In the genomic region with DNA sequence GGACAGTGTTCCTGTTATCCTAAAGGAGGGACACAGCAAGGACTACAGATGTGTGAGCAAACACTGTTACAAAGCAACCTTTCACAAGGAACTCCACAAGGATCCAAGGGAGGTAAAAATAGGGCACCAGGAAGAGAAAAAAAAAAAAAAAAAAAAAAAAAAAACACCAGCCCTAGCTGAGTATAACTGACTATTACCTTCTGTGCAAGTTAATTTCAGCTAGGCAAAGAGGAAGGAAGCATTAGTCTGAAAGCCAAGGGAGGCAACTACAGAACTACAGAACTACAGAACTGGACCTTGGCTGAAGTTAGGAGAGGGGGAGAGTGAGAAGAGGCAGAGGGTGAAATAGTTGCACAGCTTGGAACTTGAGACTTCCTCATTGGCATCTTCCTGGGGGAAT, we compare ENCODE assay signal across 9 mouse cellular contexts. TPM values are rescaled to one million over a fixed set of nuclear protein-coding genes. Genes with fewer than 3 reads are reported as not detected.
DNase-seq lines count a peak whose midpoint lies in the region; ATAC-seq and TF ChIP-seq lines count a peak whose summit lies in the region.
"Had no signal": no experiment of that assay in that cellular context is flagged by ENCODE, and none has a peak within 500 bp of the region (broad histone marks: within the 10 kb centered on the region; RNA-seq: fewer than 3 reads in every experiment).

No protein-coding gene starts in this region.

- peak overlapping the region; percentile 58; the same call in 1 of the 2 replicates for H3K4me2 ChIP-seq in midbrain, embryonic 13.5 days (replicated peaks)
- no peak overlapping the region for H3K4me2 ChIP-seq in midbrain, embryonic 11.5 days
- peak overlapping the region; percentile 58 for H3K4me2 ChIP-seq in intestine, embryonic 14.5 days (ENCODE audit: low read length)
- H3K4me2 ChIP-seq in stomach, embryonic 15.5 days, result no peak overlapping the region

- DNase-seq in gastrocnemius, adult 2 months, result no peak
- no peak for DNase-seq in gastrocnemius, postnatal 14 days
- no peak for DNase-seq in midbrain, embryonic 11.5 days (ENCODE audit: low spot score, missing footprints)
- DNase-seq in intestine, embryonic 14.5 days (ENCODE audit: low spot score), result no peak
- no peak for DNase-seq in gastrocnemius, postnatal 10 days
- no peak for DNase-seq in layer of hippocampus, postnatal 14 days (ENCODE audit: low spot score in 2 of 2)
- DNase-seq: gastrocnemius, postnatal 25 days had no signal

- no peak overlapping the region for H3K9ac ChIP-seq in midbrain, embryonic 13.5 days (replicated peaks)
- H3K9ac ChIP-seq in midbrain, embryonic 11.5 days (ENCODE audit: low read length), result no peak overlapping the region
- H3K9ac ChIP-seq in intestine, embryonic 14.5 days (ENCODE audit: low read length), result no peak overlapping the region
- H3K9ac ChIP-seq in stomach, embryonic 15.5 days, result no peak overlapping the region

- ATAC-seq in midbrain, embryonic 13.5 days, result no peak
- no peak for ATAC-seq in midbrain, embryonic 11.5 days (ENCODE audit: low FRiP score)
- ATAC-seq in intestine, embryonic 14.5 days (replicated peaks; ENCODE audit: low FRiP score, low TSS enrichment, low read depth), result no peak
- ATAC-seq in stomach, embryonic 15.5 days (ENCODE audit: insufficient read depth, low FRiP score, low read depth), result no peak

- no peaks in the 10 kb centered on the region for H3K36me3 ChIP-seq in midbrain, embryonic 13.5 days
- H3K36me3 ChIP-seq in midbrain, embryonic 11.5 days (ENCODE audit: control insufficient read depth, insufficient read depth, low read length), result no peaks in the 10 kb centered on the region
- no peaks in the 10 kb centered on the region; the same call in 1 of the 2 replicates for H3K36me3 ChIP-seq in intestine, embryonic 14.5 days (ENCODE audit: control insufficient read depth, insufficient read depth, low read length)
- no peaks in the 10 kb centered on the region for H3K36me3 ChIP-seq in stomach, embryonic 15.5 days

- H3K9me3 ChIP-seq in midbrain, embryonic 13.5 days, result no peaks in the 10 kb centered on the region
- H3K9me3 ChIP-seq in midbrain, embryonic 11.5 days (ENCODE audit: control insufficient read depth, low read length), result no peaks in the 10 kb centered on the region
- H3K9me3 ChIP-seq in intestine, embryonic 14.5 days (ENCODE audit: control insufficient read depth, low read length), result no peaks in the 10 kb centered on the region
- H3K9me3 ChIP-seq in stomach, embryonic 15.5 days, result no peaks in the 10 kb centered on the region

- peak overlapping the region; percentile 98 for H3K27ac ChIP-seq in gastrocnemius, adult 2 months
- peak overlapping the region; percentile 96; the same call in 1 of the 2 replicates for H3K27ac ChIP-seq in midbrain, embryonic 13.5 days
- no peak overlapping the region for H3K27ac ChIP-seq in midbrain, embryonic 11.5 days (ENCODE audit: low read depth, low read length)
- no peak overlapping the region for H3K27ac ChIP-seq in intestine, embryonic 14.5 days (ENCODE audit: low read depth)
- peak overlapping the region; percentile 99; the same call in 1 of the 2 replicates for H3K27ac ChIP-seq in stomach, embryonic 15.5 days

- no peak for TF ChIP-seq CTCF in gastrocnemius, adult 2 months (IDR thresholded peaks at IDR 0.05)

- intact Hi-C loops in gastrocnemius, adult 2 months (cut with DNase I), result loop anchor here (2.0 kb wide), 2 partner anchors 57 to 63 kb away; a partner anchor contains a TSS
- intact Hi-C loops in gastrocnemius, postnatal 14 days (cut with DNase I; ENCODE audit: low total_unique reads), result loop anchor here (5.0 kb wide), 1 partner anchor 63 kb away; no protein-coding TSS in a partner anchor

- peak overlapping the region; percentile 88 for H3K4me3 ChIP-seq in gastrocnemius, adult 2 months
- H3K4me3 ChIP-seq in midbrain, embryonic 13.5 days (replicated peaks), result no peak overlapping the region
- H3K4me3 ChIP-seq in midbrain, embryonic 11.5 days (ENCODE audit: low read depth, low read length), result no peak overlapping the region
- no peak overlapping the region for H3K4me3 ChIP-seq in intestine, embryonic 14.5 days (ENCODE audit: low read depth, low read length)
- H3K4me3 ChIP-seq in stomach, embryonic 15.5 days (replicated peaks), result no peak overlapping the region

- H3K4me1 ChIP-seq in midbrain, embryonic 13.5 days (replicated peaks), result peaks cover 12% of the 10 kb centered on the region
- peaks cover 3% of the 10 kb centered on the region; the same call in 1 of the 2 replicates for H3K4me1 ChIP-seq in midbrain, embryonic 11.5 days (ENCODE audit: control insufficient read depth, insufficient read depth, low read length)
- 0 out of 2 replicates have a peak, but pooled peaks cover 5% of the 10 kb centered on the region for H3K4me1 ChIP-seq in intestine, embryonic 14.5 days (replicated peaks; ENCODE audit: control insufficient read depth, insufficient read depth, low read length)
- no peaks in the 10 kb centered on the region; the same call in 1 of the 2 replicates for H3K4me1 ChIP-seq in stomach, embryonic 15.5 days

- 0 out of 2 replicates have a peak, but pooled peaks cover 6% of the 10 kb centered on the region for H3K27me3 ChIP-seq in midbrain, embryonic 13.5 days
- no peaks in the 10 kb centered on the region for H3K27me3 ChIP-seq in midbrain, embryonic 11.5 days (ENCODE audit: control insufficient read depth, insufficient read depth, low read length)
- no peaks in the 10 kb centered on the region for H3K27me3 ChIP-seq in intestine, embryonic 14.5 days (replicated peaks; ENCODE audit: control insufficient read depth, insufficient read depth, low read length)
- H3K27me3 ChIP-seq in stomach, embryonic 15.5 days (replicated peaks), result no peaks in the 10 kb centered on the region

RNA-seq across cellular contexts. Expression of a gene that starts 0.9 kb away (rescaled TPM):
- 10 to 100 TPM; 61.8 to 68.6 TPM for total RNA-seq in gastrocnemius, adult 2 months (2021)
- total RNA-seq in gastrocnemius, postnatal 14 days (2021), result 10 to 100 TPM; 45.9 to 49.0 TPM
- polyA plus RNA-seq in midbrain, embryonic 13.5 days (2015; fragmentation: Nextera tagmentation; extraction: Ambion mirVana), result 34.3 and 34.6 TPM in 2 replicates
- polyA plus RNA-seq in midbrain, embryonic 11.5 days (2014; fragmentation: Nextera tagmentation; extraction: Ambion mirVana), result 30.6 and 37.7 TPM in 2 replicates
- polyA plus RNA-seq in intestine, embryonic 14.5 days (2014; fragmentation: Nextera tagmentation; extraction: Ambion mirVana), result 45.8 and 53.0 TPM in 2 replicates
- 48.3 and 48.4 TPM in 2 replicates for polyA plus RNA-seq in stomach, embryonic 15.5 days (2015; fragmentation: Nextera tagmentation; extraction: Ambion mirVana)
- total RNA-seq in gastrocnemius, postnatal 10 days (2021), result 10 to 100 TPM; 52.7 to 55.7 TPM
- 10 to 100 TPM; 31.6 to 32.7 TPM for total RNA-seq in layer of hippocampus, postnatal 14 days (2021)

RNA-seq across cellular contexts. Expression of a gene that starts 57.9 kb away (rescaled TPM):
- 10 to 100 TPM; 24.8 to 29.0 TPM for total RNA-seq in gastrocnemius, adult 2 months (2021)
- 10 to 100 TPM; 22.1 to 24.2 TPM for total RNA-seq in gastrocnemius, postnatal 14 days (2021)
- polyA plus RNA-seq in midbrain, embryonic 13.5 days (2015; fragmentation: Nextera tagmentation; extraction: Ambion mirVana), result 41.3 and 43.6 TPM in 2 replicates
- 34.2 and 37.2 TPM in 2 replicates for polyA plus RNA-seq in midbrain, embryonic 11.5 days (2014; fragmentation: Nextera tagmentation; extraction: Ambion mirVana)
- polyA plus RNA-seq in intestine, embryonic 14.5 days (2014; fragmentation: Nextera tagmentation; extraction: Ambion mirVana), result 43.7 and 49.6 TPM in 2 replicates
- polyA plus RNA-seq in stomach, embryonic 15.5 days (2015; fragmentation: Nextera tagmentation; extraction: Ambion mirVana), result 44.4 and 48.2 TPM in 2 replicates
- 10 to 100 TPM; 27.2 to 37.3 TPM for total RNA-seq in gastrocnemius, postnatal 10 days (2021)
- 10 to 100 TPM; 39.2 to 40.1 TPM for total RNA-seq in layer of hippocampus, postnatal 14 days (2021)

Comparison
In these comparisons a context has a peak if more than half of its experiments do, and no peak if none do; other contexts are left out.
1. H3K27ac ChIP-seq: peak in gastrocnemius, adult 2 months (single experiment), midbrain, embryonic 13.5 days (single experiment) and stomach, embryonic 15.5 days (single experiment); none in midbrain, embryonic 11.5 days (single experiment) and intestine, embryonic 14.5 days (single experiment).
2. H3K4me2 ChIP-seq: peak in midbrain, embryonic 13.5 days (single experiment) and intestine, embryonic 14.5 days (single experiment); none in midbrain, embryonic 11.5 days (single experiment) and stomach, embryonic 15.5 days (single experiment).